Mouse (Mus musculus) embryonic facial prominence, embryonic 13.5 days (tissue): ENCODE results near the gene Pnkd. TPM values are rescaled to one million over a fixed set of nuclear protein-coding genes. Genes with fewer than 3 reads are reported as not detected.

Experiments used
- ATAC-seq: fragments of 200-750 bp; cut with Nextera tagmentation; 2 replicates; pipeline ENCODE4 v1.8.0; 2017; ENCODE audit warnings: low read depth; ENCODE audit not compliant: insufficient number of reproducible peaks, insufficient read depth, low FRiP score, low TSS enrichment
- H3K27ac ChIP-seq: fragments of 300-500 bp; sonication (generic); 2 replicates; pipeline ENCODE4 v1.5.1; 2015; ENCODE audit warnings: moderate library complexity, mild to moderate bottlenecking, inconsistent platforms
- H3K27me3 ChIP-seq: fragments of 300-500 bp; sonication (generic); 2 replicates; pipeline ENCODE4 v1.6.1; 2015; ENCODE audit warnings: mild to moderate bottlenecking, inconsistent platforms
- H3K36me3 ChIP-seq: fragments of 300-500 bp; sonication (generic); 2 replicates; pipeline ENCODE4 v1.6.1; 2015; ENCODE audit warnings: mild to moderate bottlenecking, inconsistent platforms
- H3K4me1 ChIP-seq: fragments of 300-500 bp; sonication (generic); 2 replicates; pipeline ENCODE4 v1.6.1; 2015; ENCODE audit warnings: inconsistent platforms
- H3K4me2 ChIP-seq: fragments of 300-500 bp; sonication (generic); 2 replicates; pipeline ENCODE4 v1.6.1; 2015; ENCODE audit warnings: moderate library complexity, mild to moderate bottlenecking, inconsistent platforms
- H3K4me3 ChIP-seq: fragments of 300-500 bp; sonication (generic); 2 replicates; pipeline ENCODE4 v1.5.1; 2015; ENCODE audit warnings: mild to moderate bottlenecking, inconsistent platforms
- H3K9ac ChIP-seq: fragments of 300-500 bp; sonication (generic); 2 replicates; pipeline ENCODE4 v1.6.1; 2015; ENCODE audit warnings: mild to moderate bottlenecking, inconsistent platforms
- H3K9me3 ChIP-seq: fragments of 300-500 bp; sonication (generic); 2 replicates; pipeline ENCODE4 v1.6.1; 2016; ENCODE audit warnings: inconsistent platforms
- WGBS: fragments of 180-500 bp; shearing (Covaris S2); methylation state at CpG from one replicate; pipeline ENCODE4 v1.1.7; 2015; ENCODE audit warnings: mixed read lengths; 5-methylcytosine and 5-hydroxymethylcytosine counted together
- polyA plus RNA-seq: library from polyadenylated mRNA; unstranded; fragments of >200 nt; fragmentation: Nextera tagmentation; extraction: Ambion mirVana; gene quantifications from 2 replicates; pipeline ENCODE4 v1.2.1, GENCODE M21; 2015

Gene Pnkd
- polyA plus RNA-seq, 1 experiment from 2014 or later: 112 TPM

GRCm38 (mm10) chr1:74344163-74344916, 59.6 kb downstream of the Pnkd start:
- H3K9ac ChIP-seq: no peak overlapping the region
- no peaks in the 10 kb centered on the region for H3K27me3 ChIP-seq
- no peaks in the 10 kb centered on the region for H3K9me3 ChIP-seq
- no peak overlapping the region for H3K4me2 ChIP-seq
- peaks cover 16% of the 10 kb centered on the region for H3K36me3 ChIP-seq
- ATAC-seq: no peak
- H3K27ac ChIP-seq: no peak overlapping the region
- WGBS: 74% methylated on average over 11 of the region's 11 CpGs
- H3K4me3 ChIP-seq: no peak overlapping the region
- no peaks in the 10 kb centered on the region for H3K4me1 ChIP-seq

DNA sequence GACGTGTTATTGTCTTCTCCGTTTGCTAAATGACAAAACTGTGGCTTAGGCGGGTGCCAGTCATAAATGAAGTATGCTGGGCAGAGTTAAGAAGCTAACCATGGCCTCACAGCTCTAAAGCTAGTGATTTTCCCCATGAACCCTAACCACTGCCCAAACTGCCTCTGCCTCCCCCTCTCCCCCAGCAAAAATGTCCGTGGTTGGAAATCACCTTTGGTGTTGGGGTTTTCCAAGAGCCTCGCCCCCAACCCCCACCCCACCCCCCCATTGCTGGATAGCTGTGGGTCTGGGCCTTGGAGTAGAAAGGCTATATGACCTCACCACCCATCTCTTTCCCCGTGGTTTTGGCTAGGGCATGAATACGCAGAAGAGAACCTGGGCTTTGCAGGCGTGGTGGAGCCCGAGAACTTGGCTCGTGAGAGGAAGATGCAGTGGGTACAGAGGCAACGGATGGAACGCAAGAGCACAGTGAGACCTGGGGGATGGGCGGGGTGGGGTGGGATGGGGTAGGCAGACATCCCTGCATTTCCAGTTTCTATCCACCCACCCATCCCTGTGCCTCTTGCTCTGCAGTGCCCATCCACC, 66.5 kb downstream of the Pnkd start:
- no peak for ATAC-seq
- H3K27me3 ChIP-seq: no peaks in the 10 kb centered on the region
- H3K4me1 ChIP-seq: no peaks in the 10 kb centered on the region
- 89% methylated on average over 13 of the region's 13 CpGs for WGBS
- no peak overlapping the region for H3K9ac ChIP-seq
- H3K36me3 ChIP-seq: peaks cover 48% of the 10 kb centered on the region
- H3K27ac ChIP-seq: no peak overlapping the region
- H3K4me3 ChIP-seq: no peak overlapping the region
- no peak overlapping the region for H3K4me2 ChIP-seq
- no peaks in the 10 kb centered on the region for H3K9me3 ChIP-seq

DNA sequence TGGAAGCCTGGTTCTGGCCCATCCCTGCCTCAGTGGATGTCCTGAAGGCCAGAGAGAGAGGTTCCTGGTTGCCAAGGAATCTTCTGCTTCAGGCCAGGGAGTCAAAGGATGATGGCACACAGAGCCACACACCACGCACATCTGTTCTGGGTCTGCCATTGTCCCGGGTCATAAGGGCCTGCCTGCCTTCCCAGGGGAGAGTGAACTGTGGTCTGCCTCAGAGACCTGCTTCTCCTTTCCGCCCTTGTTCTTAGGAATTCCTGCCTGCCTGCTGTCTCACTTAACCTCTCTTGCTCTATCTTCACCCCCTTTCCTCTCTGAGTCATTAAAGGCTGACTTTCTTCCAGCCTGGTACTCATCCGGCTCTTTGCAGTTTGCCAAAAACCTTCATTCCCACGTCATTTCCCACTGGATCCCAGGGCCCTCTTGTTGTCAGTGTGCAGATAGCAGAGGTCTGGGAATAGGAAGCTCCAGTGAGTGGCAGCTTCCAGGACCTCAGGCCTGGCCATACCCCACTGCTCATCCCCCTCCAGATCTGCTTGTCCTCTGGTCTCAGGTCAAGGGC, 67.9 kb downstream of the Pnkd start:
- Histone ChIP-seq H3K4me1 (no peaks in the 10 kb centered on the region), H3K27me3 (no peaks in the 10 kb centered on the region), H3K9me3 (no peaks in the 10 kb centered on the region), H3K4me3 (no peak overlapping the region), H3K27ac (no peak overlapping the region), H3K9ac (no peak overlapping the region), H3K36me3 (peaks cover 48% of the 10 kb centered on the region), H3K4me2 (no peak overlapping the region)
- 72% methylated on average over 5 of the region's 5 CpGs for WGBS
- ATAC-seq: no peak

DNA sequence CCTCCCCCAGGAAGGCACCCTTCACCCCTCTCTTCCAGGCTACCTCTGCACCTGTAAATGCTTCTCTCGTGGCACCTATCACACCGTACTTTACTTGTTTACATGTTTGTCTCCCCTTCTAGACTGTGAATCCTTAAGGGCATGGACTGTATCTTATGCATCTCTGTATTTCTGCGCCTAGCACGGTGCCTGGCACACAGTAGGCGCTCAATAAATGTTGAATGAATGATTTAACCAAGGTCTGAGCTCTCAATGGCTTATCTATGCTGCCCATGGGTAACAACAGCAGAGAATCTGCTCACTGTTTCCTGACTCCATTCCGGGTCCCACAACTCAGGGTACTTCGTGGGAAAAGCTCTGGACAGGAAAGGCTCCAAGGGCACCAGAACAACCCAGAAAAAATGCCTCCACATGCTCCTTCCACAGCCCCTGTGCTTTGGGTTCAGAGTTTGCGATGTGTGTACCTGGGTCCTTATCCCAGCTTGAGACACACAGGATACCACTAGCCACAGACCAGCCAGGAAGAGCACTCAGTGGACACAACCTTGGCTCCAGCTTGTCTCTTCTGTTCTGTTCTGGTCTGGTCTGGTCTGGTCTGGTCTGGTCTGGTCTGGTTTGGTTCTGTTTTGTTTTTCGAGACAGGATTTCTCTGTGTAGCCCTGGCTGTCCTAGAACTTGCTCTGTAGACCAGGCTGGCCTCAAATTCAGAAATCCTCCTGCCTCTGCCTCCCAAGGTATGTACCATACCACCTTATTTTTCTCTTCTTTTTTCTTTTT, 68.9 kb downstream of the Pnkd start:
- no peaks in the 10 kb centered on the region for H3K27me3 ChIP-seq
- no peaks in the 10 kb centered on the region for H3K9me3 ChIP-seq
- H3K4me2 ChIP-seq: no peak overlapping the region
- H3K4me1 ChIP-seq: no peaks in the 10 kb centered on the region
- no peak overlapping the region for H3K9ac ChIP-seq
- H3K27ac ChIP-seq: no peak overlapping the region
- WGBS: 91% methylated on average over 9 of the region's 9 CpGs
- no peak for ATAC-seq
- H3K4me3 ChIP-seq: no peak overlapping the region
- peaks cover 47% of the 10 kb centered on the region for H3K36me3 ChIP-seq

DNA sequence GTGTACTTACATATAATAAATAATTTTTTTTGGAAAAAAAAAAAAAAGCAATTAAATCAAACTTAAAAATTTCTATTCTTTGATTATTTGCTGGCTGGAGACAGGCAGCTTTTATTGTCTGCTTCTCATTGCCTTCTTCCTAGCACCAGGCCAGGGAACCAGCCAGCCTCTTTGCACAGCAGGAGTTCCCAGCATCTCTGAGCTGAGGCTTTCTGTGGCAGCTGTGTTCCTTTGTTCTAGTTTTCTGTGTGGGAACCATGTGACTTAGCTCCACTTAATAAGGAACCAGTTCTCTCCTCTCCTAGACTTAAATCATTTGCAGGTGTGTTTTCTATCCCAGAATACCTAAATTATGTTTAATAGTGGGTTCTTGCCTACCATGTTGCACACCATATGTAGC, 72.8 kb downstream of the Pnkd start:
- H3K36me3 ChIP-seq: peaks cover 13% of the 10 kb centered on the region
- peaks cover 7% of the 10 kb centered on the region; the same call in 1 of the 2 replicates for H3K4me1 ChIP-seq
- no peak overlapping the region for H3K4me3 ChIP-seq
- no peak overlapping the region for H3K9ac ChIP-seq
- H3K27me3 ChIP-seq: no peaks in the 10 kb centered on the region
- no peak for ATAC-seq
- H3K9me3 ChIP-seq: no peaks in the 10 kb centered on the region
- no peak overlapping the region for H3K27ac ChIP-seq
- no peak overlapping the region for H3K4me2 ChIP-seq

GRCm38 (mm10) chr1:74359952-74360517, 75.3 kb downstream of the Pnkd start:
- Histone ChIP-seq H3K4me2 (no peak overlapping the region), H3K36me3 (no peaks in the 10 kb centered on the region), H3K27me3 (no peaks in the 10 kb centered on the region), H3K9me3 (no peaks in the 10 kb centered on the region), H3K27ac (no peak overlapping the region), H3K4me3 (no peak overlapping the region), H3K9ac (no peak overlapping the region), H3K4me1 (peaks cover 8% of the 10 kb centered on the region; the same call in 1 of the 2 replicates)
- WGBS: 84% methylated on average over 5 of the region's 5 CpGs
- ATAC-seq: no peak

DNA sequence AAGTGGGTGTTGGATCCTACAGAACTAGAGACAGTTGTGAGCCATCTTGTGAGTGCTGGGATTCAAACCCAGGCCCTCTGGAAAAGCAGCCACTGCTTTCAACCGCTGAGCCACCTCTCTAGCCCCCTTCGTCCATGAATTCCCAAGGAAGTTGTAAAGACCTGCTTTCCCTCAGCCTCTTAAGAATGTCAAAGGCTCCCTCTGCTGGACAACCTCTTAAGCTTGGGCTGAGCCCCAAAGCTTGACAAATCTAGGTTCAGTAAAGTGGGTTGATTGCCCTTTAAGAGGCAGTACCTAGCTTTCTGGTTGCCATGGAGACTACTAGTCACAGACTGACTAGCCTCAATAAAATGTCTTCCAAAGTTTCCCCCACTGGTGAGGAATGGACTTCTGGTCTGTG, 77.1 kb downstream of the Pnkd start, which contains the start of gene Catip:
Gene Catip, plus strand, starts transcription at position 297 of the 400 bp plus-strand sequence.
- H3K4me3 ChIP-seq: no peak within 1 kb of the TSS
- peak within 1 kb of the TSS; percentile 7; the same call in 1 of the 2 replicates for H3K4me2 ChIP-seq
- H3K36me3 ChIP-seq: no peaks in the 10 kb centered on the region
- H3K9me3 ChIP-seq: no peaks in the 10 kb centered on the region
- no peaks in the 10 kb centered on the region for H3K27me3 ChIP-seq
- peaks cover 8% of the 10 kb centered on the region; the same call in 1 of the 2 replicates for H3K4me1 ChIP-seq
- 0 out of 2 replicates have a peak within 1 kb of the TSS, but pooled peaks have one; percentile 22 for H3K27ac ChIP-seq
- peak; percentile 68; the same call in 1 of the 2 replicates for ATAC-seq
- WGBS: 6% methylated on average over 2 of the region's 2 CpGs
- H3K9ac ChIP-seq: peak within 1 kb of the TSS; percentile 60

- H3K4me3 ChIP-seq: no peak overlapping the region
- H3K4me2 ChIP-seq: peak overlapping the region; percentile 7; the same call in 1 of the 2 replicates
- no peaks in the 10 kb centered on the region for H3K27me3 ChIP-seq
- ATAC-seq: peak; percentile 29; the same call in 1 of the 2 replicates
- H3K27ac ChIP-seq: 0 out of 2 replicates have a peak overlapping the region, but pooled peaks have one; percentile 22
- WGBS: 61% methylated on average over 17 of the region's 17 CpGs
- H3K9ac ChIP-seq: peak overlapping the region; percentile 60
- no peaks in the 10 kb centered on the region for H3K36me3 ChIP-seq
- H3K4me1 ChIP-seq: peaks cover 8% of the 10 kb centered on the region
- H3K9me3 ChIP-seq: no peaks in the 10 kb centered on the region
These were observed 77.8 kb downstream of the Pnkd start for GRCm38 (mm10) chr1:74362325-74363229.

DNA sequence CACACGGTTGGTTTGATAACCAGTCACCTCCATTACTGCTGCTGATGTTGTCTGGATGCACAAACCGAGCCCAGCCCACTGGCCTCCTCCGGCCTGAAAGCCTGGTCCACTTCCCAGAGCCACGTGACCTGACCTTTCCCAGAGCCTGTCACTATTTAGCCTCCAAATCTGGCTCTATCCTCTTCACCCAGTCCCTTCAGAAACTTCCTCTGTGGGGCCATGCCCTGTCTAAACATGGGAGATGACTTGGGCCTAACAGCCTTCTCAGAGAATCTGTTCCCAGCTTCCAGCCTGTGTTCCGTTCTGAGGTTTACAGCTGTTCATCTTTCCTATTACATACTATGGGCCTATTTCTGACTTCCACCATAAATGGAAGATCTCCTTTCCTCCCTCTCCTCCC, 78.7 kb downstream of the Pnkd start:
- H3K27ac ChIP-seq: no peak overlapping the region
- peak overlapping the region; percentile 27; the same call in 1 of the 2 replicates for H3K9ac ChIP-seq
- WGBS: 62% methylated on average over 5 of the region's 5 CpGs

GRCm38 (mm10) chr1:74364270-74364669, 79.5 kb downstream of the Pnkd start:
- no peaks in the 10 kb centered on the region for H3K27me3 ChIP-seq
- WGBS: 77% methylated on average over 8 of the region's 8 CpGs
- no peak for ATAC-seq
- H3K9me3 ChIP-seq: no peaks in the 10 kb centered on the region
- H3K4me1 ChIP-seq: peaks cover 14% of the 10 kb centered on the region
- no peak overlapping the region for H3K27ac ChIP-seq
- no peaks in the 10 kb centered on the region for H3K36me3 ChIP-seq
- H3K4me2 ChIP-seq: no peak overlapping the region
- no peak overlapping the region for H3K4me3 ChIP-seq
- no peak overlapping the region for H3K9ac ChIP-seq

More for the DNA sequence above, 78.7 kb downstream of the Pnkd start:
- ATAC-seq: no peak
- Histone ChIP-seq H3K27me3 (no peaks in the 10 kb centered on the region), H3K36me3 (no peaks in the 10 kb centered on the region), H3K4me1 (peaks cover 14% of the 10 kb centered on the region), H3K4me2 (no peak overlapping the region), H3K9me3 (no peaks in the 10 kb centered on the region), H3K4me3 (no peak overlapping the region)
